Mouse (Mus musculus) gastrocnemius, postnatal 4 days (tissue): Measurements from ENCODE around the gene Tnfaip2. TPM values are rescaled to one million over a fixed set of nuclear protein-coding genes. Genes with fewer than 3 reads are reported as not detected.

Source experiments
- DNase-seq, 2 experiments: peaks; one replicate each; pipeline ENCODE4 v3.0.0; 2021 to 2022; ENCODE audit warnings: low spot score in 2 of 2, mixed read lengths in 2 of 2
- total RNA-seq, 2 experiments: library from RNA; stranded (reverse); gene quantifications; 2 replicates each; pipeline ENCODE4 v1.2.3; 2021

Tnfaip2 gene
- total RNA-seq, 2 experiments from 2014 or later, result 7.0 to 10.2 TPM

- DNase-seq, result no peak
Observed at GRCm38 (mm10) chr12:111427438-111428113, 14.7 kb upstream of the Tnfaip2 start.

GRCm38 (mm10) chr12:111428364-111428763, 13.9 kb upstream of the Tnfaip2 start:
- DNase-seq, result no peak

DNA sequence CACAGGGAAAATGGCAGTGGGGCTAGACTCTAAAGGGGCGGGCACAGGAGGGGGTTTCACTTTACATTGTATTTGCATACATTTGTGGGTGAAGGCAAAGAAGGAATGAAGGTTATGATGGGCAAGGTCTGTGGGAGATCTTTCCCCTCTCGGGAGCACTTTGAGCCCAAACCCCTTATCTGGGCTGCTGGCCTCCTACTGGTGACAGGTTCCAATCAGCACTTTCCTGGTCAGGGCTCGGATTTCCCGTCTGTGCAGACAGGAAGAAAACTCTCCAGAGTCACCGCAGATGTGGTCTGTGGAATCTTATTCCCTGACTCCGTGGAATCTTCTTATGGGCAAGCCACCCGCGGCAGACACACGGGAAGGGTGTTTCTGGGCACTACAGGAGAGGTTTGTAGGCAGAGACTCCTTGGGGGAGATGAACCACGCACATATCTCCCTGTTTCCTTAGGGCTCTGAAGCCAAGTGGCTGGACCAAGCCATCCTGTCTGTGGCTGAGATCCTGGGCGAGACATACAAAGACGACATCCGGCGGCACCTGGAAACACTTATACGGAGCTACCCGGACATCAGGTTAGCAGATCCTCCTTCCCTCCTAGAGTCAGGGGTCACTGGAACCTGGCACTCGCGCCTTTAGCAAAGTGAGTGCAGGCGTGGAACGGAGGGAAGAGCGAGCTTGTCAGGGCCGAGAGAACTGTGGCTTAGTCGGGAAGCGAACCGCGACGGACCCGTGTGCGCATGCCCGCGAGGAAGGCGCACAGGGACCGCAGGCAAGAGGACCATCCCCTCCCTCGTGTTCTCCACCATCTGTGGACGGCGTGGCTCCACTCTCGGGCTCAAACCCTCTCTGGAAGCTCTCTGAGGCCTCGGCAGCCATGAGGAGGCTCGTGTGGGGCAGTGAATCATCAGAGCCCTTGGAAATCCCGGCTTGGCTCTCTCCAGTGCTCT, 13.0 kb upstream of the Tnfaip2 start:
- DNase-seq, result peak in 1 of 2 experiments; percentile 59

GRCm38 (mm10) chr12:111430049-111430867, 12.0 kb upstream of the Tnfaip2 start:
- DNase-seq, result no peak

GRCm38 (mm10) chr12:111430868-111431817, 11.1 kb upstream of the Tnfaip2 start:
- no peak for DNase-seq

DNA sequence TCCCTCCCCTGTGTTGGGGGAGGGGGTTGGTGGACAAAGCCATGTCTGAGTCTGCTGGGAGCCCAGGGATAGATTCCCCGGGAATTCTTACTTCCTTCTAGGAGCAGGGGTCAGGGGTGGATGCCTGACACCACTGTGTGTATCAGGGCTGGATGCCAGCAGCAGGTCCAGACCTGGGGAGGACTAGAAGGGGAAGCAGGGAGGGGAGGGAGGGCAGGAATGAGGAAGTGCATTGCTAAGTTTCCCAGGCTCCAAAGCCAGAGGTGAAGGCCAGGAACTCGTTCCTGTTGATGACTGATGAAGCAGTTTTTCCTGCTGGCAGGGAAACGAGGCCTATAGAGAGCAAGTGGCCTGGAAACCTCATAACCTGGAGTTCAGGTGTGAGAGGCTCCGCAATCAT, 10.2 kb upstream of the Tnfaip2 start:
- DNase-seq, result no peak

GRCm38 (mm10) chr12:111432751-111433331, 9.4 kb upstream of the Tnfaip2 start:
- DNase-seq, result no peak

DNA sequence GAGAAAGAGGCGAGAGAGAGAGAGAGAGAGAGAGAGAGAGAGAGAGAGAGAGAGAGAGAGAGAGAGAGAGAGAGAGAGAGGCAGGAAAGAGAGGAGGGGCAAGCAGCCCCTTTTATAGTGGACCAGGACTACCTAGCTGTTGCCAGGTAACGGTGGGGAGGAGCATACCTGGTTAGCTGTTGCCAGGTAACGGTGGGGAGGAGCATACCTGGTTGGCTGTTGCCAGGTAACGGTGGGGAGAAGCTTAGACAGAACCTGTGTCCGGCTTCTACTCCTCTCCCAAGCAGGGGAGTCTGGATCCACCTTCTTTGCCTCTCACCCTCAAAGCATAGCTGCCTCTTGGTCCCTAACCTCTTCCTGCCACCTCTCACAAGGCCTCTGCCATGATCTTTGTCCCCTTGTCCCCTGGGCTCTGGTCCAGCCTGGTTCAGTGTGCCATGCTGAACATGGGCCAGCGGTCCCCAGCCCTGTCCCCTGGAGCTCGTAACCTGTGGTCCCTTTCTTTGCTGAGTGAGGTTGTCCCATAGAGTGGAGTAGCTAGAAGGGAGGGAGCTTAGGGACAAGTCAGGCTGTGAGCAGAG, 8.0 kb upstream of the Tnfaip2 start:
- DNase-seq, result no peak

- no peak for DNase-seq
Observed at GRCm38 (mm10) chr12:111434745-111435327, 7.4 kb upstream of the Tnfaip2 start.

DNA sequence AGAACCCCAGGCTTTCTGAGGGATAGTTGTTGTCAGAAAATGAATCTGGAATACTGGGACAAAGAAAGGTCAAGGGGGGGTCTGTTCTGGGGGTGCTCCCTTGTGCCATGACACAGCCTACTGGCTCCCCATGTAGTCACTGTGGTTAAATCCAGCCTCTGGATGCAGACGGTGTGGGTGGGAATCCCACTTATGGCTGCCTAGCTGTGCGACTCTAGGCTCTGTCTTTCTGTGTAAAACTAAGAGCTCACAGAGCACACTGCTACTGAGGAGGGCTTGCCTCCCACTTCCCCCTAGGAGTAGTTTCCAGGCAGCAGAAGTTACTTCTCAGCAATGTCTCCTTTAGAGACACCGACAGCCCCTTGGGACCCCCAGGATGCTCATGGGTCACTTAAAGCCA, 6.1 kb upstream of the Tnfaip2 start:
- DNase-seq, result no peak

- no peak for DNase-seq
Observed at GRCm38 (mm10) chr12:111436640-111437039, 5.6 kb upstream of the Tnfaip2 start.

DNA sequence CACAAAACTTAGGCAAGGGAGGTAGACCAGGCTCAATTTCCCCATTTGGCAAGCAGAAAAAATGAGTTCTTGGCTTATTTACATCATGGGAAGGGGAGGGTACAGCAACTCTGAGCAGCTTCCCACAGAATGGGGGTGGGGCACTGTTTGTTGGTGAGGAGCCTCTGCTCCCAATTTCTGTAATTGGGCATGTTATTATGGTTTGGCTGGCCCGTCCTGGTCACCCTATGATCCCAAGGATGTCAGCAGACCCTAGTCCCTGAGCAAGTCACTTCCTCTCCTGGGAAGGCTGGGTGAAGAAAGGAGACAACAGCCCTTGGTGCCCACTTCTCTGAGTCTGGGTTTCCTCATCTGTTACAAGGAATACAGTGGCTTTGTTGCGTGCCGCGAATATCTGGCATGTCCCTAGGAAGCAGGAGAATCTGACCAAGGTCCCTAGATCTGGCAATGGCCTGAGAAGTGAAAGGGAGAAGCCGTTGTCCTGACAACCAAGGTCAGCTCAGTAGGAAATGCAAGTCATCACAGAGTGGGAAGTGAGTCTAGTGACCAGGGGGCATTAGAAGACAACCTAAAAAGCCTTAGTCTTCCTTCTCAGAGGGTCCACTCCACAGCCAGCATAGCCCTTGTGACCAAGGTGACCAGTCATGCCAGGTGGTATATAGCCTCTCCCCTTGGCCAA, 4.9 kb upstream of the Tnfaip2 start:
- no peak for DNase-seq

DNA sequence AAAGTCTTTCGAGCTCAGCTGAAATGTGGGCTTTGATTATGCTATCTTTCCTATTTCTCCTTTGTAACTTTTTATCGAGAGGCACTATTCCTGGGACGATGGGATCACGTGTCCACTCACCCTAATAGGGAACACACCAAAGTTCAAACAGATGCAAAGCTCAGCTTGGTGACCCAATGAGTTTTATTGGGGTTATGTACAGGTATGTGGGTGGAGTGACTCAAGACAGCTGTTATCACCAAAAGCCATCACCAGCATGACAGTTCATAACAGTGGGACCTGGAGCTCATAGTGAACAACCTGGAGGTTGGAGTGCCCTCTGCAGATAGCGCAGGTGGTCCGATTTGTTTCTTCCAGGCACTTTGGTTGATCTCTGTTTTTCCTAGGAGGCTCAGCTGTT, 3.4 kb upstream of the Tnfaip2 start:
- DNase-seq, result no peak

GRCm38 (mm10) chr12:111440701-111441373, 1.4 kb upstream of the Tnfaip2 start:
- DNase-seq, result no peak

DNA sequence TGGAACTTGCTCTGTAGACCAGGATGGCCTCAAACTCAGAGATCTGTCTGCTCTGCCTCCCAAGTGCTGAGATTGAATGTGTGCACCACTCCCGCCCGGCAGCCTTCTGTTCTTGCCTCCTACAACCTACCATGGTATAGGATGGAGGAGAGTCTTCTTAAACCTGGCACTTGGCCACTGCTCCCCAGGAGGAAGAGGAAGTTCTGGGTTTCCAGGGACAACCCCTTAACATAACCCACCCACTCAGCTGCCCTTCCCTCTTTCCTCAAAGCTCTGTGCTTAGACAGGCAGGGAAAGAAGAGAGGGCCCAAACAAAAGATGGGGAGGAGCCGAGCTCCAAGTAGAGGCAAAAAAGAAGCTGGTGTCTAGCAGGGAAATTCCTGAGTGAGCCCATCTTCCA, 746 bp upstream of the Tnfaip2 start:
- no peak for DNase-seq

DNA sequence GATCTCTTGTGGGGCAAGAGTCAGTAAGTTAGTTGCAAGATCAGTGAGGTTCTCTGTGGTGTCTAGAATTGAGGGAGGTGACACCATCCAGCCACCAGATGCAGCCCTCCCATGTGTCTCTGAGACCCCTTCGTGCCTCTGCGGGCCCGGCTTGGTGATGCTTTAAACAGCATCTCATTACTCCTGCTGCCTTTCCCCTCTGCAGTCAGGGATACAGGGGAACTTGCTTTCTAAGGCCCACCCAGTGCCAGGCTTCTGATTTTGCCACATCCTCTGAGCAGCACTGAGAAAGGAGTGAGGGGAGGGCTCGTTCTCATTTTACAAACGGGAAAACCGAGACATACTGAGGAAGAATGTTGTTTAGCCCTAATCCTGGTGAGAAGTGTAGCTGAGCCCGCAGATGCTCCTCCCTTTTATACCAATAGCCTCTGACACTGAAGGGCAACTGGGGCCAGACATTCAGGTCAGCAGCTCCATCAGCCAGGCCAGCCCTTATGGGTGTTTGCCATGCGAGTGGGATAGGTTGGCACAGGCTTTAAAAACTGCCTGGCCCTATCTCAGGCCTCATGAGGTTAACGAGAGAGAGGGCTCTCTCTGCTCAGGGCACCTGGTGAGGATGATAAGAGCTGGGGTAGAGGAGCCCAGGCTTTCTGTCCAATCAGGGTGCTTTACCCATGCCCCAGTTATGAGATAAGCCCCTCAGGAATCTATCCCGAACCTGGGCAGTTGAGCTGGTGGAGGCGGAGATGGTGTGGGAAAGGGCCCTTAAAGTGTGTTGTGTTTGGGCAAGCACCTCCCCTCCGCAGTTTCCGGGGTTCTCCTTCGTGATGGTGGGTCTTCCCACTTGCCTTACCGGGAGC, 972 bp downstream of the Tnfaip2 start:
- no peak for DNase-seq
